ENCODE assay signal across 8 mouse cellular contexts in genomic region chr16:94527152-94527534, GRCm38 (mm10). TPM values are rescaled to one million over a fixed set of nuclear protein-coding genes. Genes with fewer than 3 reads are reported as not detected.
DNase-seq lines count a peak whose midpoint lies in the region; ATAC-seq lines count a peak whose summit lies in the region.

No protein-coding gene starts in this region.

- peaks cover 31% of the 10 kb centered on the region for H3K4me1 ChIP-seq in heart, embryonic 10.5 days
- peaks cover 38% of the 10 kb centered on the region for H3K4me1 ChIP-seq in liver, embryonic 13.5 days (replicated peaks)

- ATAC-seq in liver, embryonic 13.5 days (ENCODE audit: low read depth), result no peak
- ATAC-seq in cerebellum, adult (ENCODE audit: insufficient number of reproducible peaks, low FRiP score, low TSS enrichment), result no peak

- no peak for DNase-seq in heart, embryonic 10.5 days (ENCODE audit: low spot score)
- no peak for DNase-seq in heart, adult 9 months (ENCODE audit: low spot score in 2 of 2)
- peak; percentile 21 for DNase-seq in thymus, postnatal 0 days (ENCODE audit: low spot score)
- no peak for DNase-seq in thymus, postnatal 36 days
- DNase-seq in liver, embryonic 13.5 days, result no peak
- DNase-seq in frontal cortex, postnatal 10 days (ENCODE audit: low spot score in 2 of 2), result no peak
- no peak for DNase-seq in yolk sac, embryonic 10.5 days (ENCODE audit: low spot score)

- H3K9me3 ChIP-seq in heart, embryonic 10.5 days, result no peaks in the 10 kb centered on the region
- H3K9me3 ChIP-seq in liver, embryonic 13.5 days (replicated peaks), result no peaks in the 10 kb centered on the region

- H3K27me3 ChIP-seq in heart, embryonic 10.5 days (ENCODE audit: insufficient read depth, poor library complexity, severe bottlenecking), result no peaks in the 10 kb centered on the region
- H3K27me3 ChIP-seq in liver, embryonic 13.5 days, result no peaks in the 10 kb centered on the region

- peak overlapping the region; percentile 93 for H3K4me2 ChIP-seq in liver, embryonic 13.5 days

- no peaks in the 10 kb centered on the region for H3K36me3 ChIP-seq in heart, embryonic 10.5 days
- H3K36me3 ChIP-seq in liver, embryonic 13.5 days, result no peaks in the 10 kb centered on the region

- peak overlapping the region; percentile 87 for H3K4me3 ChIP-seq in heart, embryonic 10.5 days
- peak overlapping the region; percentile 91 for H3K4me3 ChIP-seq in liver, embryonic 13.5 days (replicated peaks)

- H3K27ac ChIP-seq in heart, embryonic 10.5 days, result peak overlapping the region; percentile 95
- H3K27ac ChIP-seq in liver, embryonic 13.5 days, result peak overlapping the region; percentile 94

- peak overlapping the region; percentile 89 for H3K9ac ChIP-seq in liver, embryonic 13.5 days

- WGBS in heart, embryonic 10.5 days, result 4% methylated on average over 13 of the region's 13 CpGs
- WGBS in liver, embryonic 13.5 days (ENCODE audit: insufficient replicate concordance), result 2% methylated on average over 13 of the region's 13 CpGs

RNA-seq across cellular contexts. Expression of gene Vps26c, which starts 0.5 kb away (rescaled TPM):
- 60.0 and 61.4 TPM in 2 replicates for polyA plus RNA-seq in heart, embryonic 10.5 days (2016; fragmentation: Nextera tagmentation; extraction: Ambion mirVana)
- 43.9 and 44.2 TPM in 2 replicates for polyA plus RNA-seq in thymus, postnatal 0 days (2015; fragmentation: Nextera tagmentation; extraction: Ambion mirVana)
- 22.2 and 24.2 TPM in 2 replicates for polyA plus RNA-seq in liver, embryonic 13.5 days (2015; fragmentation: Nextera tagmentation; extraction: Ambion mirVana)

RNA-seq across cellular contexts. Expression of gene Dyrk1a, which starts 42.7 kb away (rescaled TPM):
- 7.7 and 8.1 TPM in 2 replicates for polyA plus RNA-seq in heart, embryonic 10.5 days (2016; fragmentation: Nextera tagmentation; extraction: Ambion mirVana)
- 11.0 and 15.4 TPM in 2 replicates for polyA plus RNA-seq in thymus, postnatal 0 days (2015; fragmentation: Nextera tagmentation; extraction: Ambion mirVana)
- 5.2 and 5.3 TPM in 2 replicates for polyA plus RNA-seq in liver, embryonic 13.5 days (2015; fragmentation: Nextera tagmentation; extraction: Ambion mirVana)
